Mouse (Mus musculus): ENCODE measurements around the gene Crxos. TPM values are rescaled to one million over a fixed set of nuclear protein-coding genes. Genes with fewer than 3 reads are reported as not detected.

The Crxos gene
- polyA plus RNA-seq, 1 experiment from 2014 or later, result not detected

- peaks cover 5% of the 10 kb centered on the region; the same call in 1 of the 2 replicates for H3K27me3 ChIP-seq (ENCODE audit: low read depth, poor library complexity, severe bottlenecking)
- peaks cover 18% of the 10 kb centered on the region for H3K4me1 ChIP-seq
- no peak for DNase-seq (ENCODE audit: low spot score)
- H3K4me3 ChIP-seq, result no peak overlapping the region
- H3K9me3 ChIP-seq (replicated peaks), result no peaks in the 10 kb centered on the region
- 0 out of 2 replicates have a peak, but pooled peaks cover under 1% of the 10 kb centered on the region for H3K36me3 ChIP-seq
- no peak overlapping the region for H3K27ac ChIP-seq
- WGBS, result 84% methylated on average over 15 of the region's 15 CpGs
Observed at GRCm38 (mm10) chr7:15950008-15950407, 67.6 kb downstream of the Crxos start.

DNA sequence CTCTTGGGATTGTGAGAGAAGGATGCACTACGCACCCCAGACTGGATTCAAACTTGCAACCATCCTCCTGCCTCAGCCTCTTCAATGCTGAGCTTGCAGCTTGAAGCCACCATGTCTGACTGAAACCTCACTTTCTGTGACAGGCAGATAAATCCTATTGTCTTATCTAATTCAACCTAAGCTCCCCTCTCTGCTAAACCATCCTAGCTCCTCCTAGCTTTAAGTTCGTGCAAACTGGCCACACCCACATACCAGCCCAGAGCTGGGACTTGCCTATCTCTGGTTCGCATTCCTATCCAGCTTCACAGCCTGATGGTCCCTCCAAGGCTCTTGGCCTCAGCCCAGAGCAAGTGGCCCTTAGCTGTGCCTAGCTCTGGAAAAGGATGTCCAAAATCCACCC is 70.0 kb downstream of the Crxos start:
- Histone ChIP-seq H3K27ac (no peak overlapping the region), H3K9me3 (replicated peaks) (no peaks in the 10 kb centered on the region), H3K27me3 (ENCODE audit: low read depth, poor library complexity, severe bottlenecking) (peaks cover 16% of the 10 kb centered on the region), H3K4me3 (no peak overlapping the region), H3K36me3 (no peaks in the 10 kb centered on the region), H3K4me1 (peaks cover 16% of the 10 kb centered on the region)
- WGBS, result 68% methylated on average over 3 of the region's 3 CpGs
- no peak for DNase-seq (ENCODE audit: low spot score)

Other genes with a start within 250 kb of the Crxos start
- gene Obox3, start 242.7 kb upstream of the Crxos start, polyA plus RNA-seq (2016; fragmentation: Nextera tagmentation; extraction: Ambion mirVana), result not detected in 2 replicates
- gene Obox5, start 132.5 kb upstream of the Crxos start, polyA plus RNA-seq (2016; fragmentation: Nextera tagmentation; extraction: Ambion mirVana), result not detected in 2 replicates
- gene Obox6, start 42.9 kb upstream of the Crxos start, polyA plus RNA-seq (2016; fragmentation: Nextera tagmentation; extraction: Ambion mirVana), result not detected in 2 replicates
- not detected in 2 replicates for gene Crx, start 2.6 kb upstream of the Crxos start, polyA plus RNA-seq (2016; fragmentation: Nextera tagmentation; extraction: Ambion mirVana)
- 654 and 733 TPM in 2 replicates for gene Selenow, start 39.8 kb downstream of the Crxos start, polyA plus RNA-seq (2016; fragmentation: Nextera tagmentation; extraction: Ambion mirVana)
- gene Nop53, start 63.5 kb downstream of the Crxos start, polyA plus RNA-seq (2016; fragmentation: Nextera tagmentation; extraction: Ambion mirVana), result 173 and 203 TPM in 2 replicates
- 10.1 and 10.4 TPM in 2 replicates for gene Ehd2, start 85.0 kb downstream of the Crxos start, polyA plus RNA-seq (2016; fragmentation: Nextera tagmentation; extraction: Ambion mirVana)
- 10.6 and 10.8 TPM in 2 replicates for gene Bicra, start 165.3 kb downstream of the Crxos start, polyA plus RNA-seq (2016; fragmentation: Nextera tagmentation; extraction: Ambion mirVana)
- gene Zfp541, start 179.2 kb downstream of the Crxos start, polyA plus RNA-seq (2016; fragmentation: Nextera tagmentation; extraction: Ambion mirVana), result 0.05 TPM in 1 of 2 replicates, not detected in the other
- 197 and 216 TPM in 2 replicates for gene Napa, start 215.8 kb downstream of the Crxos start, polyA plus RNA-seq (2016; fragmentation: Nextera tagmentation; extraction: Ambion mirVana)
- 26.9 and 27.0 TPM in 2 replicates for gene Kptn, start 237.3 kb downstream of the Crxos start, polyA plus RNA-seq (2016; fragmentation: Nextera tagmentation; extraction: Ambion mirVana)
- gene Slc8a2, start 247.2 kb downstream of the Crxos start, polyA plus RNA-seq (2016; fragmentation: Nextera tagmentation; extraction: Ambion mirVana), result 0.05 and 0.09 TPM in 2 replicates

Data from limb, embryonic 10.5 days (tissue).